Mouse (Mus musculus) stomach, embryonic 14.5 days (tissue): ENCODE results near the gene Plrg1. TPM values are rescaled to one million over a fixed set of nuclear protein-coding genes. Genes with fewer than 3 reads are reported as not detected.

ENCODE experiments used
- ATAC-seq: fragments of 200-750 bp; cut with Nextera tagmentation; 2 replicates; pipeline ENCODE4 v1.8.0; 2017; ENCODE audit warnings: low read depth, moderate TSS enrichment; ENCODE audit not compliant: insufficient number of reproducible peaks, insufficient read depth, low FRiP score
- H3K27ac ChIP-seq: fragments of 300-500 bp; sonication (generic); 2 replicates; pipeline ENCODE4 v1.5.1; 2014; ENCODE audit warnings: mild to moderate bottlenecking, low read length, moderate library complexity, mixed read lengths
- H3K27me3 ChIP-seq: fragments of 300-500 bp; sonication (generic); 2 replicates; pipeline ENCODE4 v1.6.1; 2014; ENCODE audit warnings: low read length, control low read depth, mixed read lengths; ENCODE audit not compliant: control insufficient read depth, insufficient read depth
- H3K36me3 ChIP-seq: fragments of 300-500 bp; sonication (generic); 2 replicates; pipeline ENCODE4 v1.6.1; 2014; ENCODE audit warnings: mild to moderate bottlenecking, control low read depth, low read length, moderate library complexity, mixed read lengths; ENCODE audit not compliant: control insufficient read depth, insufficient read depth
- H3K4me1 ChIP-seq: fragments of 300-500 bp; sonication (generic); 2 replicates; pipeline ENCODE4 v1.6.1; 2014; ENCODE audit warnings: low read length, control low read depth, mixed read lengths; ENCODE audit not compliant: control insufficient read depth, insufficient read depth
- H3K4me2 ChIP-seq: fragments of 300-500 bp; sonication (generic); replicated peaks from 2 replicates; pipeline ENCODE4 v1.6.1; 2014; ENCODE audit warnings: low read depth, low read length, control low read depth
- H3K4me3 ChIP-seq: fragments of 300-500 bp; sonication (generic); 2 replicates; pipeline ENCODE4 v1.5.1; 2014; ENCODE audit warnings: low read depth, low read length, control low read depth
- H3K9ac ChIP-seq: fragments of 300-500 bp; sonication (generic); replicated peaks from 2 replicates; pipeline ENCODE4 v1.6.1; 2014; ENCODE audit warnings: low read depth, mild to moderate bottlenecking, control low read depth, low read length, moderate library complexity, mixed read lengths
- H3K9me3 ChIP-seq: fragments of 300-500 bp; sonication (generic); 2 replicates; pipeline ENCODE4 v1.6.1; 2016; ENCODE audit warnings: low read depth, low read length, control low read depth; ENCODE audit not compliant: control insufficient read depth
- WGBS: fragments of 180-500 bp; shearing (Covaris S2); extraction: QIAGEN DNeasy Blood & Tissue Kit; methylation state at CpG from one replicate; pipeline ENCODE4 v1.1.7; 2014; 5-methylcytosine and 5-hydroxymethylcytosine counted together
- polyA plus RNA-seq: library from polyadenylated mRNA; unstranded; fragments of >200 nt; fragmentation: Nextera tagmentation; extraction: Ambion mirVana; gene quantifications from 2 replicates; pipeline ENCODE4 v1.2.1, GENCODE M21; 2014

Plrg1 gene
- polyA plus RNA-seq, 1 experiment from 2014 or later, result 98.0 TPM

DNA sequence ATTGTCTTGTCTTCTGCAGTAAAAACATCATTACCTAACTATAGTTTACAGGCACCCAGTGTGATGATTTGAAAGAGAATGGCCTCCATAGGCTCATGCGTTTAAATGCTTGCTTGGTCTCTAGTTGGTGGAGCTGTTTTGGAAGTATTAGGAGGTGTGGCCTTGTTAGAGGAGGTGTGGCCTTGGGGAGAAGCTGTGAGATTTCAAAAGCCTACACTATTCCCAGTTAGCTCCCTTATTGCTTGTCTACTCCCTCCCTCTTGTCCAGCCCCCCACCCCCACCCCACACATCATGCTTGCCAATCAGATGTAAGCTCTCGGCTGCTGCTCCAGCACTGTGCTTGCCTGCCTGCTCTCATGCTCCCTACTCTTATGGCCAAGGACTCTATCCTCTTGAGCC is 1.7 kb downstream of the Plrg1 start:
- no peak overlapping the region for H3K4me3 ChIP-seq
- no peaks in the 10 kb centered on the region for H3K27me3 ChIP-seq
- no peaks in the 10 kb centered on the region for H3K9me3 ChIP-seq
- H3K4me1 ChIP-seq, result peaks cover 9% of the 10 kb centered on the region; the same call in 1 of the 2 replicates
- peaks cover 38% of the 10 kb centered on the region for H3K36me3 ChIP-seq
- no peak overlapping the region for H3K4me2 ChIP-seq
- H3K9ac ChIP-seq, result no peak overlapping the region
- no peak overlapping the region for H3K27ac ChIP-seq
- no peak for ATAC-seq
- WGBS, result 95% methylated on average over 2 of the region's 2 CpGs

- no peak for ATAC-seq
- H3K4me3 ChIP-seq, result no peak overlapping the region
- WGBS, result 88% methylated on average over 9 of the region's 9 CpGs
- H3K36me3 ChIP-seq, result peaks cover 67% of the 10 kb centered on the region
- no peaks in the 10 kb centered on the region for H3K27me3 ChIP-seq
- no peak overlapping the region for H3K9ac ChIP-seq
- H3K27ac ChIP-seq, result no peak overlapping the region
- H3K4me2 ChIP-seq, result no peak overlapping the region
- H3K4me1 ChIP-seq, result no peaks in the 10 kb centered on the region
- no peaks in the 10 kb centered on the region for H3K9me3 ChIP-seq
Observed at GRCm38 (mm10) chr3:83067920-83068319, 12.6 kb downstream of the Plrg1 start.

GRCm38 (mm10) chr3:83068869-83069268 is 13.5 kb downstream of the Plrg1 start:
- Histone ChIP-seq H3K27ac (no peak overlapping the region), H3K9ac (no peak overlapping the region), H3K4me2 (no peak overlapping the region), H3K36me3 (peaks cover 62% of the 10 kb centered on the region), H3K4me1 (no peaks in the 10 kb centered on the region), H3K27me3 (no peaks in the 10 kb centered on the region), H3K9me3 (no peaks in the 10 kb centered on the region), H3K4me3 (no peak overlapping the region)
- 95% methylated on average over 13 of the region's 13 CpGs for WGBS
- no peak for ATAC-seq

- 83% methylated on average over 4 of the region's 4 CpGs for WGBS
- Histone ChIP-seq H3K4me2 (no peak overlapping the region), H3K4me3 (no peak overlapping the region), H3K27ac (no peak overlapping the region), H3K9me3 (no peaks in the 10 kb centered on the region), H3K27me3 (no peaks in the 10 kb centered on the region), H3K4me1 (no peaks in the 10 kb centered on the region), H3K9ac (no peak overlapping the region), H3K36me3 (peaks cover 61% of the 10 kb centered on the region)
- no peak for ATAC-seq
Observed at GRCm38 (mm10) chr3:83070231-83070630, 14.9 kb downstream of the Plrg1 start.

DNA sequence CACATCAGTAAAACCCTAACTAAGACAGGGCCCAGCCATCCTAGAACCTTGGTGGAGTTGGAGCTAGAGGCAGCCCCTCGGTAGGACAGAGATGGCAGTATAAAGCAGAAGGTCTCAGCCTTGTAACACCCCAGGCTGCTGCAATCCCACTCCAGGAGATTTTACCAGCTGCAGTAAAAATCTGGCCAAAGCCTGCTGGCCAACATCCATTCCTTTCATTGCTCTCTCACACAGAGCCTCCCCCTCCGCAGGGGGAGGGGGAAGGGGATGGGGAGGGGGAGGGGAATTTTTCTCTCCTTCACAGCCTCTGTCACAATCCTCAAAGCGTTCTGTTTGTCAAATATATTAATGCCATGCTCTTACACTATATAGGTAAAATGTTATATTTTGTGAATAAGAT is 21.2 kb downstream of the Plrg1 start:
- H3K27me3 ChIP-seq, result no peaks in the 10 kb centered on the region
- no peak overlapping the region for H3K27ac ChIP-seq
- H3K36me3 ChIP-seq, result peaks cover 6% of the 10 kb centered on the region; the same call in 1 of the 2 replicates
- WGBS, result 38% methylated on average over 3 of the region's 3 CpGs
- H3K4me3 ChIP-seq, result no peak overlapping the region
- H3K9me3 ChIP-seq, result no peaks in the 10 kb centered on the region
- no peak overlapping the region for H3K9ac ChIP-seq
- H3K4me1 ChIP-seq, result no peaks in the 10 kb centered on the region
- no peak overlapping the region for H3K4me2 ChIP-seq
- ATAC-seq, result no peak

DNA sequence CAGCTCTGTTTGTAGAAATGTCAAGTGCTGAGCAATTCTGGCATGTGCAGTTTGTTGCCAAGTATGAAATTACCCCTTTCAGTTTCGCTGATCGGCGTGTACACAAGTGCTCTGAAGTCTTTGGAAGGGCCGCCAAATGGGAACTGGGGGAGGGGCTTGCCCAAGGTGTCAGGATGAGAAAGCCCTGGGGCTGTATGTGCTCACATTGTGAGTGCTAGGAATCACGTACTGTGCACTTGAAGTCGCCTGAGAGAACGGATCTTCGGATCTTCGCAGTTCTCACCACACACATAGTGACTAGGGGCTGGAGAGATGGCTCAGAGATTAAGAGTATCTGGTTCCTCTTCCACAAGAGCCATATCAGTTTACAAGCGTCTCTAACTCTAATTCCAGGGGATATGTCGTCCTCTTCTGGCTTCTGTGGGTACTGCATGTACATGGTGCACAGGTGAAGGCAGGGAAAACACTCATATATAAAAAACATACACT is 25.3 kb downstream of the Plrg1 start:
- no peak overlapping the region for H3K9ac ChIP-seq
- no peaks in the 10 kb centered on the region for H3K27me3 ChIP-seq
- H3K4me3 ChIP-seq, result peak overlapping the region; percentile 31
- 6% methylated on average over 11 of the region's 11 CpGs for WGBS
- H3K9me3 ChIP-seq, result no peaks in the 10 kb centered on the region
- ATAC-seq, result peak; percentile 65; the same call in 1 of the 2 replicates
- no peaks in the 10 kb centered on the region for H3K36me3 ChIP-seq
- no peaks in the 10 kb centered on the region for H3K4me1 ChIP-seq
- H3K27ac ChIP-seq, result no peak overlapping the region
- H3K4me2 ChIP-seq, result peak overlapping the region; percentile 53

- H3K4me3 ChIP-seq, result no peak overlapping the region
- WGBS, result 82% methylated on average over 6 of the region's 6 CpGs
- H3K4me1 ChIP-seq, result no peaks in the 10 kb centered on the region
- H3K27me3 ChIP-seq, result no peaks in the 10 kb centered on the region
- no peak overlapping the region for H3K27ac ChIP-seq
- H3K9ac ChIP-seq, result no peak overlapping the region
- no peaks in the 10 kb centered on the region for H3K36me3 ChIP-seq
- ATAC-seq, result no peak
- no peaks in the 10 kb centered on the region for H3K9me3 ChIP-seq
- H3K4me2 ChIP-seq, result no peak overlapping the region
Observed at GRCm38 (mm10) chr3:83097586-83097985, 42.3 kb downstream of the Plrg1 start.

- peak overlapping the region; percentile 40 for H3K4me2 ChIP-seq
- no peak for ATAC-seq
- no peak overlapping the region for H3K4me3 ChIP-seq
- no peak overlapping the region; the same call in 1 of the 2 replicates for H3K27ac ChIP-seq
- no peaks in the 10 kb centered on the region for H3K36me3 ChIP-seq
- H3K9ac ChIP-seq, result no peak overlapping the region
- H3K4me1 ChIP-seq, result no peaks in the 10 kb centered on the region
- no peaks in the 10 kb centered on the region for H3K9me3 ChIP-seq
- no peaks in the 10 kb centered on the region for H3K27me3 ChIP-seq
- 15% methylated on average over 14 of the region's 14 CpGs for WGBS
Observed at GRCm38 (mm10) chr3:83098546-83099034, 43.3 kb downstream of the Plrg1 start.

DNA sequence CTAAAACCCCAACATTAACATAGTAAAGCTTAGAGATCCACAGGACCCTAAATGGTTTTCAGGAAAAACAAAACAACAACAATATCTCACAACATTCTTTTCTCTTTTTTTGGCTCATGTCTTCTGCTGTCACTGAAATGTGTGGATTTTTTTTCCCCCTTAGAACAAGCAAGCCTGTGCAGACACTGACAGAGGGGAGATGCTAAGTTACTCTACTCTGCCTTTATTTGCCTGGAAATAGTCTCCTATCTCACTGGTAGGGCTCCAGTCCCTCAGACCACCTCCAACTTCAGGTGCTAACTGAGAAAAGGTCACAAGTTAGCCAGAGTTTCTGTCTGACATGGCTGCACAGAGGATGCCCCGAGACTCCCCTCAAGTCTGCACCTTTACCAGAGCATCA is 43.8 kb downstream of the Plrg1 start:
- 83% methylated on average over 1 of the region's 1 CpGs for WGBS
- Histone ChIP-seq H3K4me1 (no peaks in the 10 kb centered on the region), H3K36me3 (no peaks in the 10 kb centered on the region)

More for the DNA sequence above, 43.8 kb downstream of the Plrg1 start:
- ATAC-seq, result no peak
- no peaks in the 10 kb centered on the region for H3K9me3 ChIP-seq
- H3K27ac ChIP-seq, result no peak overlapping the region
- no peak overlapping the region for H3K4me3 ChIP-seq
- peak overlapping the region; percentile 40 for H3K4me2 ChIP-seq
- no peak overlapping the region for H3K9ac ChIP-seq
- no peaks in the 10 kb centered on the region for H3K27me3 ChIP-seq
